Comparison of ENCODE assay signal across 9 mouse cellular contexts in the genomic region with DNA sequence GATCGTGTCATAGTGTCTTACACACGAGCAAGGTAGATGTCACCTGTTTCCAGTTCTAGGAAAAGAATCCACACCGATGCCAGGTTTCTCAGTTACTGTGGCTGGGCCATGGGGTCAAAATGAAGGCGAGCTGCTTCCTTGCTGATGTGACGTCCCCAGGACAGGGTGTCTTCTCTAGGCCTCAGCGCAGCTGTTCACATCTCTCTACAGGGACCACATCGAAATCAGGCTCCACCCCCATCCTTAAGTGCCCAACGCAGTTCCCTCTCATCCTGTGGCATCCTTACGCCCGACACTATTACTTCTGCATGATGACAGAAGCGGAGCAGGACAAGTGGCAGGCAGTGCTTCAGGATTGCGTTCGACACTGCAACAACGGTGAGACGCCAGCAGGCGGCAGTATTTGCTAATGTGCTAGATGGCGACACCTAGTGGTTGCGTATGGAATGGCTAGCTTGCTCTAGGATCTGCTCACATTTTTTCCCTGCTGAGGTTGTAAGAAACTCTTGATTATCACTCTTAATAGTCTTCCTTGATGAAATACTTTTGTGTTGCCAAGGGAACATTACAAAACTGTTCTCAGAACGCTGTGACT. TPM values are rescaled to one million over a fixed set of nuclear protein-coding genes. Genes with fewer than 3 reads are reported as not detected.
A peak's percentile ranks its signal among the peaks of the same experiment; 100 is the strongest.
DNase-seq lines count a peak whose midpoint lies in the region; TF ChIP-seq lines count a peak whose summit lies in the region.
"Had no signal": no experiment of that assay in that cellular context is flagged by ENCODE, and none has a peak within 500 bp of the region (broad histone marks: within the 10 kb centered on the region; RNA-seq: fewer than 3 reads in every experiment).

No protein-coding gene starts in this region.

- H3K4me1 ChIP-seq in E14TG2a.4 (replicated peaks; ENCODE audit: low read depth, low read length) = peaks cover 96% of the 10 kb centered on the region
- peaks cover 30% of the 10 kb centered on the region for H3K4me1 ChIP-seq in lung, adult 2 months (ENCODE audit: control insufficient read depth, insufficient read depth, low read length)

- peak; percentile 100 for TF ChIP-seq CTCF in E14TG2a.4 (conservative IDR thresholded peaks at IDR 0.05; ENCODE audit: low read length)
- peak; percentile 100 for TF ChIP-seq CTCF in lung, adult 2 months (IDR thresholded peaks at IDR 0.05; ENCODE audit: insufficient read depth, low read length)

- H3K36me3 ChIP-seq in E14TG2a.4 (ENCODE audit: insufficient read depth, low read length) = peaks cover 74% of the 10 kb centered on the region

- no peak for TF ChIP-seq POLR2A in lung, adult 2 months (IDR thresholded peaks at IDR 0.05; ENCODE audit: borderline replicate concordance, extremely low read depth, low read depth, low read length)

- WGBS in lung, adult 2 months = 27% methylated on average over 19 of the region's 19 CpGs

- peak; percentile 89 for DNase-seq in adrenal gland, postnatal 10 days
- DNase-seq in embryo, embryonic 11 days = peak; percentile 92
- DNase-seq in gastrocnemius, postnatal 36 days = peak; percentile 72 to 80
- DNase-seq in kidney, postnatal 36 days = peak; percentile 84 to 92
- DNase-seq in lung, adult 2 months = peak; percentile 86
- DNase-seq in retina, postnatal 1 day = peak; percentile 93
- peak; percentile 91 for DNase-seq in thymus, postnatal 4 days

- H3K4me3 ChIP-seq in E14TG2a.4 (replicated peaks; ENCODE audit: low read length) = no peak overlapping the region
- no peak overlapping the region for H3K4me3 ChIP-seq in lung, adult 2 months (replicated peaks; ENCODE audit: extremely low read depth, low read depth, low read length)
- H3K4me3 ChIP-seq: liver, embryonic 15.5 days had no signal

- no peaks in the 10 kb centered on the region for H3K9me3 ChIP-seq in E14TG2a.4 (ENCODE audit: low read length)
- H3K9me3 ChIP-seq: liver, embryonic 15.5 days had no signal

- intact Hi-C loops in gastrocnemius, postnatal 36 days (cut with DNase I) = loop anchor here (1.0 kb wide), 1 partner anchor 47 kb away; no protein-coding TSS in a partner anchor

- H3K27me3 ChIP-seq in E14TG2a.4 (ENCODE audit: insufficient read depth, low read length) = no peaks in the 10 kb centered on the region
- H3K27me3 ChIP-seq: liver, embryonic 15.5 days had no signal

RNA-seq across cellular contexts. Expression of gene Fam129b, which starts 36.4 kb away (rescaled TPM):
- 10 to 100 TPM; 28.9 to 30.7 TPM for total RNA-seq in adrenal gland, postnatal 10 days (2021)
- 1 to 10 TPM; 5.5 to 7.7 TPM for total RNA-seq in gastrocnemius, postnatal 36 days (2021)
- 205 and 224 TPM in 2 replicates for polyA plus RNA-seq in lung, adult 2 months (2012; rRNA removed)

RNA-seq across cellular contexts. Expression of gene Rpl12, which starts 49.1 kb away (rescaled TPM):
- total RNA-seq in adrenal gland, postnatal 10 days (2021) = 100 to 1,000 TPM; 174 to 187 TPM
- 10 to 100 TPM; 45.3 to 75.3 TPM for total RNA-seq in gastrocnemius, postnatal 36 days (2021)
- 190 and 241 TPM in 2 replicates for polyA plus RNA-seq in lung, adult 2 months (2012; rRNA removed)

RNA-seq across cellular contexts. Expression of gene Lrsam1, which starts 49.1 kb away (rescaled TPM):
- total RNA-seq in adrenal gland, postnatal 10 days (2021) = 10 to 100 TPM; 14.6 to 23.7 TPM
- total RNA-seq in gastrocnemius, postnatal 36 days (2021) = 1 to 10 TPM; 9.1 to 9.4 TPM
- 17.4 and 18.4 TPM in 2 replicates for polyA plus RNA-seq in lung, adult 2 months (2012; rRNA removed)
